Mouse (Mus musculus): ENCODE results near the gene Usp40. TPM values are rescaled to one million over a fixed set of nuclear protein-coding genes. Genes with fewer than 3 reads are reported as not detected.

The Usp40 gene
- total RNA-seq, 2 experiments from 2014 or later = 11.5 to 12.7 TPM

GRCm38 (mm10) chr1:87906361-87906956, 101.9 kb downstream of the Usp40 start:
- ATAC-seq (replicated peaks; ENCODE audit: low FRiP score, low TSS enrichment, poor library complexity, severe bottlenecking) = peak; percentile 39; the same call in 1 of the 2 replicates

- no peak for ATAC-seq (replicated peaks; ENCODE audit: low FRiP score, low TSS enrichment, poor library complexity, severe bottlenecking)
These were observed 106.2 kb downstream of the Usp40 start for GRCm38 (mm10) chr1:87902186-87902585.

- ATAC-seq (replicated peaks; ENCODE audit: low FRiP score, low TSS enrichment, poor library complexity, severe bottlenecking) = no peak
These were observed 107.4 kb downstream of the Usp40 start for GRCm38 (mm10) chr1:87900979-87901378.

GRCm38 (mm10) chr1:87899701-87900100, 108.7 kb downstream of the Usp40 start:
- ATAC-seq (replicated peaks; ENCODE audit: low FRiP score, low TSS enrichment, poor library complexity, severe bottlenecking) = peak; percentile 82

- ATAC-seq (replicated peaks; ENCODE audit: low FRiP score, low TSS enrichment, poor library complexity, severe bottlenecking) = no peak
These were observed 111.4 kb downstream of the Usp40 start for GRCm38 (mm10) chr1:87896921-87897320.

Other genes with a start within 250 kb of the Usp40 start
- 2.1 and 3.2 TPM in 2 replicates for gene Sag, start 204.9 kb downstream of the Usp40 start, total RNA-seq (2014; fragmentation: Nextera tagmentation)
- gene Sag, start 204.9 kb downstream of the Usp40 start, total RNA-seq (2017) = 0.95 and 2.0 TPM in 2 replicates
- 35.7 and 42.1 TPM in 2 replicates for gene Dgkd, start 155.3 kb downstream of the Usp40 start, total RNA-seq (2014; fragmentation: Nextera tagmentation)
- 17.5 and 26.8 TPM in 2 replicates for gene Dgkd, start 155.3 kb downstream of the Usp40 start, total RNA-seq (2017)
- gene Ugt1a10, start 46.8 kb upstream of the Usp40 start, total RNA-seq (2014; fragmentation: Nextera tagmentation) = not detected in 2 replicates
- gene Ugt1a10, start 46.8 kb upstream of the Usp40 start, total RNA-seq (2017) = not detected in 2 replicates
- not detected in 2 replicates for gene Ugt1a9, start 62.2 kb upstream of the Usp40 start, total RNA-seq (2014; fragmentation: Nextera tagmentation)
- gene Ugt1a9, start 62.2 kb upstream of the Usp40 start, total RNA-seq (2017) = 2.4 TPM in 1 of 2 replicates, not detected in the other
- not detected in 2 replicates for gene Ugt1a8, start 79.3 kb upstream of the Usp40 start, total RNA-seq (2014; fragmentation: Nextera tagmentation)
- not detected in 2 replicates for gene Ugt1a8, start 79.3 kb upstream of the Usp40 start, total RNA-seq (2017)
- 0.11 TPM in 1 of 2 replicates, not detected in the other for gene Ugt1a7c, start 86.5 kb upstream of the Usp40 start, total RNA-seq (2014; fragmentation: Nextera tagmentation)
- 0.61 and 2.3 TPM in 2 replicates for gene Ugt1a7c, start 86.5 kb upstream of the Usp40 start, total RNA-seq (2017)
- 0.83 and 0.99 TPM in 2 replicates for gene Ugt1a6b, start 94.7 kb upstream of the Usp40 start, total RNA-seq (2014; fragmentation: Nextera tagmentation)
- gene Ugt1a6b, start 94.7 kb upstream of the Usp40 start, total RNA-seq (2017) = not detected in 2 replicates
- gene Ugt1a6a, start 126.3 kb upstream of the Usp40 start, total RNA-seq (2014; fragmentation: Nextera tagmentation) = not detected in 2 replicates
- not detected in 2 replicates for gene Ugt1a6a, start 126.3 kb upstream of the Usp40 start, total RNA-seq (2017)
- 1.5 TPM in 1 of 2 replicates, not detected in the other for gene Ugt1a5, start 157.5 kb upstream of the Usp40 start, total RNA-seq (2014; fragmentation: Nextera tagmentation)
- gene Ugt1a5, start 157.5 kb upstream of the Usp40 start, total RNA-seq (2017) = not detected in 2 replicates
- 1.0 TPM in 1 of 2 replicates, not detected in the other for gene Ugt1a2, start 192.1 kb upstream of the Usp40 start, total RNA-seq (2014; fragmentation: Nextera tagmentation)
- gene Ugt1a2, start 192.1 kb upstream of the Usp40 start, total RNA-seq (2017) = not detected in 2 replicates
- gene Dnajb3, start 197.2 kb upstream of the Usp40 start, total RNA-seq (2014; fragmentation: Nextera tagmentation) = 8.2 and 9.5 TPM in 2 replicates
- gene Dnajb3, start 197.2 kb upstream of the Usp40 start, total RNA-seq (2017) = 0.99 and 1.8 TPM in 2 replicates
- gene Ugt1a1, start 203.4 kb upstream of the Usp40 start, total RNA-seq (2014; fragmentation: Nextera tagmentation) = not detected in 2 replicates
- gene Ugt1a1, start 203.4 kb upstream of the Usp40 start, total RNA-seq (2017) = not detected in 2 replicates
- 0.25 TPM in 1 of 2 replicates, not detected in the other for gene Mroh2a, start 218.4 kb upstream of the Usp40 start, total RNA-seq (2014; fragmentation: Nextera tagmentation)
- 0.05 and 1.9 TPM in 2 replicates for gene Mroh2a, start 218.4 kb upstream of the Usp40 start, total RNA-seq (2017)